Mouse (Mus musculus) frontal cortex, adult (tissue): Measurements from ENCODE around the gene Iscu.
"Not testable (repeated sequence)": the region's sequence is repeated elsewhere in the genome, so short reads cannot be mapped to it uniquely, and the experiment has no call there.

Source experiments
- ATAC-seq: cut with Nextera tagmentation; 2 replicates; pipeline ENCODE4 v1.9.2; 2017; ENCODE audit warnings: mild to moderate bottlenecking, moderate library complexity, mixed read lengths; ENCODE audit not compliant: low TSS enrichment

The Iscu gene

GRCm38 (mm10) chr5:113786985-113787384, 14.4 kb downstream of the Iscu start:
- ATAC-seq: no peak

- no peak for ATAC-seq
Measured at GRCm38 (mm10) chr5:113788645-113789044, 16.1 kb downstream of the Iscu start.

- ATAC-seq: no peak
Measured at GRCm38 (mm10) chr5:113789075-113789788, 16.7 kb downstream of the Iscu start.

GRCm38 (mm10) chr5:113790453-113791196, 18.1 kb downstream of the Iscu start:
- ATAC-seq: no peak

- no peak for ATAC-seq
Measured at GRCm38 (mm10) chr5:113791197-113792095, 18.9 kb downstream of the Iscu start.

- no peak for ATAC-seq
Measured at GRCm38 (mm10) chr5:113796401-113797148, 24.0 kb downstream of the Iscu start.

- ATAC-seq: no peak
Measured at GRCm38 (mm10) chr5:113797149-113797882, 24.8 kb downstream of the Iscu start.

GRCm38 (mm10) chr5:113798525-113798924, 26.0 kb downstream of the Iscu start:
- ATAC-seq: no peak

- ATAC-seq: no peak
Measured at GRCm38 (mm10) chr5:113799691-113800090, 27.1 kb downstream of the Iscu start.

- no peak for ATAC-seq
Measured at GRCm38 (mm10) chr5:113800280-113800679, 27.7 kb downstream of the Iscu start, which contains the start of gene Tmem119. TSS of gene Tmem119 (minus strand) at chr5:113800516.

GRCm38 (mm10) chr5:113804395-113804966, 31.9 kb downstream of the Iscu start:
- ATAC-seq: no peak

- no peak for ATAC-seq
Measured at GRCm38 (mm10) chr5:113805301-113805700, 32.8 kb downstream of the Iscu start.

GRCm38 (mm10) chr5:113806414-113806813, 33.9 kb downstream of the Iscu start:
- no peak for ATAC-seq

GRCm38 (mm10) chr5:113807712-113808111, 35.2 kb downstream of the Iscu start:
- no peak for ATAC-seq

GRCm38 (mm10) chr5:113808177-113808576, 35.6 kb downstream of the Iscu start:
- no peak for ATAC-seq

GRCm38 (mm10) chr5:113810111-113810510, 37.6 kb downstream of the Iscu start:
- no peak for ATAC-seq

- ATAC-seq: not testable (repeated sequence)
Measured at GRCm38 (mm10) chr5:113811824-113812420, 39.4 kb downstream of the Iscu start.

- no peak for ATAC-seq
Measured at GRCm38 (mm10) chr5:113812638-113813037, 40.1 kb downstream of the Iscu start.

- no peak for ATAC-seq
Measured at GRCm38 (mm10) chr5:113813608-113814007, 41.1 kb downstream of the Iscu start.
